Mouse (Mus musculus): ENCODE data around the gene Gm10912.
"Not testable (repeated sequence)": the region's sequence is repeated elsewhere in the genome, so short reads cannot be mapped to it uniquely, and the experiment has no call there.

Gm10912 gene

DNA sequence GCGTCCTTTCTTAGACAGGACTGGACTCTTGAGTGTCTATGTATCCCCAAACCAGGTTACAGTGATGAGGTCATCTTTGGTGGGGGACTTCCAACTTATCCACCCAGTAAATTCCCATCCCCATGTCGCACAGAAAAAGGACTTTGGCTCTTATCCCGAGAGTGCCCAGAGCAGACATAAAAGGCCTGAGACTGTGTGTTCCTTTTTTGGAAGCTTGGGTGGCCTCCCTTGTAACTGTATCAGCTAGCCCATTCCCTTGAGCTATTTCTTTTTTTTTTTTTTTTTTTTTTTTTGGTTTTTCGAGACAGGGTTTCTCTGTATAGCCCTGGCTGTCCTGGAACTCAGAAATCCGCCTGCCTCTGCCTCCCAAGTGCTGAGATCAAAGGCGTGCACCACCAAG is at the start of gene Gm10912:
Gene Gm10912, plus strand, starts transcription at position 301 of the 400 bp plus-strand sequence.
- not testable (repeated sequence) for DNase-seq (ENCODE audit: extremely low read depth, insufficient read length, low spot score)

DNA sequence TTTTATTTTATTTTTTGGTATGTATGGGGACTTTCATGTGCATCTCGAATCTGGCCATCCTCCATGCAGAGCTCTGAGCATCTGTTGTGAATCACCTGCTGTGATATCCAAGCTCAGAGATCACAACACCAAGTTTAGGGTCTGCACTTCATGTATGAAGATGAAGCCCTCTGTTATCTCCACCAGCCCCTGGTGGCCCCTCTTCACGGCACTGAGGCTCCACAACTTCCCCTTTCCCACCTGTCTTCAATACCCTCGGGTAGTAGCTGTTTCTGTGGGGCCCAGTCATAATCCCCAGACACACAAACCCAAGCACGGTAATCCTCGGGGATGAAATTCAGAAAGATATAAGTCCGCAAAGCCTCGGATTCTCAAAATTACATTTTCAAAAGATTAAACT is 42.5 kb upstream of the Gm10912 start:
- DNase-seq (ENCODE audit: extremely low read depth, insufficient read length, low spot score), result no peak

DNA sequence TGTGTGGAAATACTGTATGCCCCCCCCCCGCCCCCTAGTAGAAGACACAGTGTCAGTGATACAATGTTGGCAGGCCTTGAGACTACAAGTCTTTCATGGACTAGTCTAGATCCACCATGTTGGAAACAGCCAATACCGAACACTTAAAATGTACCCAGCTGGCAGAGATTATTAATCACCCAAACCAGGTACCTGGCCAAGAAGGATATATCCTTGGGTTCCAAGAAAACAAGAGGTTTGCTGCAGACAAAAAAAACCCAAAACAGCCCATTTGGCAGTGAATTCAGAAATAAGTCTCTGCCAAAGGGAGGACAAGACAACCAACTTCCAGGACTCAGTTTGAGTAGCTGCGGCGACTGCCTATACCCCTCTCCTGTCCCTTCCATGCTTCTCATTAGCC is 41.0 kb upstream of the Gm10912 start:
- DNase-seq (ENCODE audit: extremely low read depth, insufficient read length, low spot score), result no peak

DNA sequence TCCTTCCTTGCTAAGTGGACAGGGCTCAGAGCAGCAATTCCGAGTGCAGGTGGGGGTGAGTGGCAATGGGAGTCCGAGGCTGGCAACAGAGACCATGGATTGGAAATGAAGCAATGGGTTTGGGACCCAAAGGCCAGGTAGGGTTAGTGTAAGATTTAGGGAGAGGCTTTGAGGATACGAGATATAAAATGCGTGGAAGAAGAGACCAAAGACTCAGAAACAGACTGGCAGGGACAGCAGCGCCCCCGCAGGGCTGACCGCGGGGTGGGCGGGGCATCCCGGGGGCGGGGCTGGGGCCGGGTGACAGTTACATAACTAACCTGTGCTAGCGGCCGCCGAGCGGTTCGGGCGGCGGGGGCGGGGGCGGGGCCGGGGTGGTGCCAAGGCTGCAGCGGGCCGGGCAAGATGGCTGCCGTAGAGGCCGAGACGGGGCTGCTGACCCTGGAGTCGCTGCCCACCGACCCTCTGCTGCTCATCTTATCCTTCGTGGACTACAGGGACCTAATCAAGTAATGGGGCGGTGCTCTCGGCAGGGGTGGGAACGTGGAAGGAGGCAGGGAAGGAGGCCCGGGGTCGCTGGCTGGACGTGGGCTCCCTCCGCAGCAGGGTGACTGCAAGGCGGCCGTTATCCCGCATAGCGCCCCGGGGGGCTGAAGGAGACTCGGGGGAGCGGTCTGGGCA is 38.0 kb upstream of the Gm10912 start, which contains the start of gene Fbxo3:
Gene Fbxo3, plus strand, starts transcription at position 264 of the 681 bp plus-strand sequence.
- DNase-seq (ENCODE audit: extremely low read depth, insufficient read length, low spot score), result peak; percentile 82

DNA sequence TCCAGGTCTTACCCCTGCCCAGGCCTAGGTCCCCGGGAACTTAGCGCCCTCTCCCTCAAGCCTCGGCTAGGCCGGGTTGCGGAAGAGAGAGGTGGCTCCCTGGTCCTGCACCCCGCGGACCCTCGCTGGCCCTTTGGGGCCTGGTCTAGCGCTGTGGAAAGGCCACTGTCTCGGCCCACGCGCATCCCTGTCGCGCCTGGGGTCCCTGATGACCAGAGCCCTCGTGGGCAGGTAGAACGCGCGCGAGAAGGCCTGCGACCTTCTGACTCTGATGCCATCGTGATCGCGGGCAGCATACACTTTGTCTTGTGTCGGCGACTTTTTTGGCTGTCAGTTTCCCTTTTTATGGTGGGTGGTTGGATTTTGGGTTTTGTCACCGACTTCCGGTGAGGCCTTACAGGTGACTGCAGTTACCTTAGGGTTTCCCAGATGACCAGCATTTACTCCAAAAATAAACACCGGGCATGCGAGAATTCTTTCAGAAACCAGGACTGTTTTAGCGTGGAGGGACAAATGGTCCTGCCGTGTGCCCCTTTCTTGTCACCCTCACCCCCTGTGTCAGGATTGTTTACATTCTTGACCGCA is 37.4 kb upstream of the Gm10912 start, which contains the start of gene 4931422A03Rik:
Gene 4931422A03Rik, minus strand, starts transcription at position 223 of the 585 bp plus-strand sequence.
- no peak for DNase-seq (ENCODE audit: extremely low read depth, insufficient read length, low spot score)

DNA sequence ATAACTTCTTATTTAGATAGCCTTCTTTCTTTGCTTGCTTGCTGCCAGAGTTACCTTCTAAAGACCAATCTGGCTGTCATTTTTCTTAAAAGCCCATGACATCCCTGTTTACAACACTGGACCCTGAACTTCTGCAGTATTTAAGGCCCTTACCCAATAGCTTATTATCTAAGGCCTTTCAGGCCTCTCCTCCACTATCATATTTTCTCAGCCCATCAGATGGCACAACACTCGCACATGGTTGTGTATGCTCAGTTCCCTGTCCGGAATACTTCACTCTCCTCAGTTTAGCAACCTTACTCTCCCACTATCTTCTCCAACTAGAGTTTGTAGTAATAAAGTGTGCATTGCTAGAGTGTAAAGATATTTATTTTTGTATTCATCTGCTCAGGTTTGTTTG is 36.6 kb upstream of the Gm10912 start:
- DNase-seq (ENCODE audit: extremely low read depth, insufficient read length, low spot score), result no peak

DNA sequence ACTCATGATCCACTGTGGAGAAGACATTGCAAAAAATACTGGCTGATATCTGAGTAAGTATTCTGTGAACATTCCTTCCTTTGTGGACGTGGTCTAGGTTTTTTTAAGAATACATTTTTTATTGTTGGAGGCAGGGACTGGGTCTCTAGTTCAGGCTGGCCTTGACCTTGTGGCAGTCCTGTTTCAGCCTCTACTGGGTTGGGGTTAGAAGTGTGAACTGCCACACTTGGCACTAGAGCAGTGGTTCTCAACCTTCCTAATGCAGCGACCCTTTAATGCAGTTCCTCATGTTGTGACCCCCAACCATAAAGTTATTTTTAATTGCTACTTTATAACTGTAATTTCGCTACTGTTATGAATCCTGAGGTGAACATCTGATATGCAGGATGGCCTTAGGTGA is 35.2 kb upstream of the Gm10912 start:
- DNase-seq (ENCODE audit: extremely low read depth, insufficient read length, low spot score), result no peak

DNA sequence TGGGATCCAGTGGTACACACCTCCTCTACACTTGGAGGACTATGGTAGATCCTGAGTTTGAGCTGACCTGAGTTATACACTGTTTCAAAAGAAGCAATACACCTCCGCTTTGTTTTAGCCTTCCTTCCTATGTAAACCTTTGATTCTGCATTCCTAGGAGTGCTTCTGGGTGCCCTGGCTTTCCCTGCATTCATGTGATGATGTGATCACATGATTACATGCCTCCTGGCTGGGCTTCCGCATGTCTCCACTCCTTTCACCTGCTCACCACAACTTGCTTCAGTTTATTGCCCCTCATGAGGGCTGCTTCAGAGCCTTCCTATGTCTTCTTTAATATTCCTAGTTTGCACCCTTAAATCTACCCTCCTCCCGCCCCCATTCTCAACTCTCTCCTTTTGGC is 33.6 kb upstream of the Gm10912 start:
- DNase-seq (ENCODE audit: extremely low read depth, insufficient read length, low spot score), result no peak

DNA sequence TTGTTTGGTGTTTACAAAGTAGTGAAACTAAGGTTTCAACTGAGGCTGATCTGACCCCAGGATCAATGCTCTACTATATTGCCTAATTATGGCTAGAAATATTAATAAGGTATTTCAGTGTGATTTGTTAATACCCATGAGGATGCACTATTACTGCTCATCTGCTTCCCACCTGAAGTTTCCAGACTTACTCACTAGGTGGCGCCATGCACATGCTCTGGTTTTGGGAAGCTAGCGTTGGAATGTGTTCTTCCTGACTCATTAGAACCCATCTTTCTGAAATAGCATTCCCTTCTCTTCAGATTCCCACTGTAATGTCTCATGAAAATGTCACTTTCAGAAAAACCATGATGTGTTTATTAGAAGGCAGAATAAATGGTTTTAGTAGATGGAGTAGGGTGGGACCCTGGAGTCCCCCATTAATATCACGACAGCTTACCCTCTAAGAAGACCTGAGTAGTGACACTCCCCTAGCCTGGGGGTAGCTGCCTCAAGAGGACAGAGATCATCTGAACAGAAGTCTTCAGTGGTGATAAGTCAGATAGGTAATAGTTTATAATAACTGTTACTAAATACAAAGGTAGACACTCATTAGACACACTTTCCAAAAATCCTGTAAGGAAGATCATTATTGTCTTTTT is 30.7 kb upstream of the Gm10912 start:
- peak; percentile 17 for DNase-seq (ENCODE audit: extremely low read depth, insufficient read length, low spot score)

DNA sequence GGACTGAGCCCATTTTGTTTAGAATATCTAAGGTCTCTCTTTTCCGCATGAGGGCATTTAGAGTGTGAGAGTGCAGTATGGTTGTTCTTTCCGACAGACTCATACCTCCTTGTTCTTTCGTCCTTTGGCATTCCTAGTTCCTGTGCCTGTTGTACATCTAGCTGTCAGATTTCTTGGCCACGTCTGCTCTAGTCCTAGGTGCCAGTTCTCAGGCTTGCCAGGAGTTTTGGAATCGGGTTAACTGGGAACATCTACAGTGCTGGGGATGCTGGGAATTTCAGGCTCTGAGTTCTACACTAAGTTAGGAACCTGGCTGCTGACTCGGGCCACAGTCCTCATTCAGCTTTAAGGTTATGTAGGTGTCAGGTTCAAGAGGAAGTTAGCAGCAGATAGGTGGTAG is 30.0 kb upstream of the Gm10912 start:
- DNase-seq (ENCODE audit: extremely low read depth, insufficient read length, low spot score), result no peak

DNA sequence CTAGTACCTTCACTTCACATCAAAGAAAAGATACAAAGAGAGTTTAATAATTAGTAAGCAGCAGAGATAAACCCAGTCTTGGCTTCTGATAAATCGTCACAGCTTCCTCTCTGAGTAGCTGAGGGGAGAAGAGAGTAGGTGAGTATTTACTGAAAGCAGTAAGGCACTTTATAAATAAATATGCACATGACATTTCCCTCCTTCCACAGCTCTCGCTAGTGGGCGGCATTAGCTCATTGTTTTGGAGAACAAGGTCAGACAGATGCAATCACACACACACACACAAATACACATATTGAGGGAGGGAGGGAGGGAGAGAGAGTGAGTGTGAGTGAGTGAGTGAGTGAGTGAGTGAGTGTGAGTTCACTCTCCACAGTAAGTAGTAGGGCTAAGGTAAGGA is 29.3 kb upstream of the Gm10912 start:
- DNase-seq (ENCODE audit: extremely low read depth, insufficient read length, low spot score), result no peak

DNA sequence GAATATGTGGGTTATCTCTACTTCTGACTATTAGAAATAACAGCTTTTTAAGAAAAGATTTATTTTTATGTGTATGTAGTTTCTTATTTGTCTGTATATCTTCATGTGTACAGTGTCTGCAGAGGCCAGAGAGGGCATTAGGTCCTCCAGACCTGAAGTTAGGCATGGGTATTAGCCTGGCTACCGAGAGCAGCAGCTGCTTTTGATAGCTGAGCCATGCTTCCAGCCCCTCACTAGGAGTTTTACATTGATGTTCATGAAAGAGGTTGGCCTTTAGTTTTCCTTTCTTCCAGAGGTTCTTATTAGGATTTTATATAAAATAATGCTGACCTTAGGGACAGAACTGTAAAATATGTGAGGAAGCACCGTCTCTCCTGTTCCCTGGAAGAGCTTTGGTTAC is 27.4 kb upstream of the Gm10912 start:
- no peak for DNase-seq (ENCODE audit: extremely low read depth, insufficient read length, low spot score)

DNA sequence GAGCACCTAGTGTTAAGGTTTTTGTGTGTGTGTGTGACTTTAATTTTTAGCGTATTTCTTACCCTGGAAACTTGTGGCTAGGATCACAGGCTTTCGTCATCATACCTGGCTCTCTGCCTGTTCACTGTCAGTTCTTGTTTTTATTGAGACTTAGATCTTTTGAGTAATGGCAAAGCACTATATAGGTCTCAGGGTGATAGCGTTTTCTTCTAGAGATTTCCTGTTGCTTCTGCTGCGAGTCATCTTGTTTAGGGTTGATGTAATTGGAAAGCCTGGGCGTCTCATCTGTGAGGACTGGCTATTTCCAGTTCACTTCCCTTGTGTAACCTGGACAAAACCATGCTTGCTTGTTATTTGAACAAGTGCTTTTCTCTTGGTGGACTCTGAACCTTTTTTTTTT is 24.0 kb upstream of the Gm10912 start:
- DNase-seq (ENCODE audit: extremely low read depth, insufficient read length, low spot score), result no peak

DNA sequence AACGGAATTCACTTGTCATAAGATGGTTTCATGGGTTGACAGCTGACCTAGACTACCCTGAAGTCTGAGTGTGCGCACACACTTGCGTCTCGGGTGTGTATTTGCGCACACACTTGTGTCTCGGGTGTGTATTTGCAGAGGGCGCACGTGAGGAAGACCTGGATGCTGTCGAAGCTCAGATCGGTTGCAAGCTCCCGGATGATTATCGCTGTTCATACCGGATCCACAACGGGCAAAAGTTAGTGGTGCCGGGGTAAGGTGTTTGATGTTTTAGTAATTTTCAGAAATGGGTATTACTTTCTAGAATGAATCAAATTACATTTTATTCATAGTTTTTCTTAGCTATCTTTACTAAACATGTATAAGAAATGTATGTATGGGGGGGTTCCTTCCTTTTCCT is 22.9 kb upstream of the Gm10912 start:
- no peak for DNase-seq (ENCODE audit: extremely low read depth, insufficient read length, low spot score)

DNA sequence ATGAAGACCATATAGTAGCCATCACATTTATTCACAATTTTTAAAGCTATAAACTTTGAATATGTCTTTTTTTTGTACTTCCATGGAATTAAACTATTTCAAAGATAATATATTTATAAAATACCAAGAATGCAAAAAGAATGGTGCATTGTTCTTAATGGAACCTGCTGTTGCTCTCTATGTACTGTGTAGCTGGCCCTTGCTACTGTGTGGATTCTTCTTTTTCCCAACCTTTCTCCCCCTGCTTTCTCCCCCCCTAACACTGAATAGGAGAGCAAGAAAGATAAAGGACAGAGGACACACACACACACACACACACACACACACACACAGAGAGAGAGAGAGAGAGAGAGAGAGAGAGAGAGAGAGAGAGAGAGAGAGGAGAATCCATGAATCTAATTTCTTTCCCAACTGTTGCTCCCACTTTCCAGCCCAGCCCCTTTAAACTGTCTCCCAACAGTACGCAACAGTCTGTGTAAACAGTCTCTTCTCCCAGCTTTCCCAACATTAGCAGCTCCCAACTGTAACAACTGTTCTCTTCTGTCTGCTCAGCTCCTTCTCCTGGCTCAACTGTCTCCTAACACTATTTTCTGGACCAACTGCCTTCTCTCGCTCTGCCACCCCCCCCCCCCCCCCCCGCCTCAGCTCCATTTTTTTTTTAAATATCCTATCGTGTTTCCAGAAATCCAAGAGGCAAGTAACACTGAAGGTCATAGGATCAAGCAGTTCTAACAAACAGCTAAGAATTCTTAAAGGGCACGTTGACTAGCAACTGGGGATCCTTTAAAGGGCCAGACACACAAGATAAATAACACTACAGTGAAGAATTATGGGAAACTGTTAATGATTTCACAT is 21.8 kb upstream of the Gm10912 start:
- no peak for DNase-seq (ENCODE audit: extremely low read depth, insufficient read length, low spot score)

DNA sequence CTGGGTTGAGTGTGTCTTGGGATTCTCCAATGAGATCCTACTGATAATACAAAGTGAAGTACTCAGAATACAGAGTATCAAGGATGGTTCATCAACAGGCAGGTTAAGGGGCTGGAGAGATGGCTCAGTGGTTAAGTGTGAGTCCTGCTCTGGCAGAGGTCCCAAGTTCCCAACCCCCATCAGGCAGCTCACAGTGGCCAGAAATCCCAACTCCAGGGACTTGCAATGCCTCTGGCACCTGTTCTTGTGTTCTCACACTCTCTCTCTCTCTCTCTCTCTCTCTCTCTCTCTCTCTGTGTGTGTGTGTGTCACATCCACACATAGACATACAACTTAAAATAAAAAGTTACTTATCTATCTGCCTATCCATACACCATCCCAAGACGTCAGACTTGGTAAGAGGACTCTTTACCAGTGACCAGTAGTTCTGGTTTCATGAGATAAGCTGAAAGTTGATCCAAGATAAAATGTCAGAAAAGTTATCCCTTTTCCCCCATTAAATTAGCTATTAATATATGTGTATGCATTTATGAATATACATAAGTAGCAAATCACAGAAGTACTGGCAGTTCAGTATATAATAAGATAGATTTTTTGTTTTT is 21.0 kb upstream of the Gm10912 start:
- DNase-seq (ENCODE audit: extremely low read depth, insufficient read length, low spot score), result no peak

DNA sequence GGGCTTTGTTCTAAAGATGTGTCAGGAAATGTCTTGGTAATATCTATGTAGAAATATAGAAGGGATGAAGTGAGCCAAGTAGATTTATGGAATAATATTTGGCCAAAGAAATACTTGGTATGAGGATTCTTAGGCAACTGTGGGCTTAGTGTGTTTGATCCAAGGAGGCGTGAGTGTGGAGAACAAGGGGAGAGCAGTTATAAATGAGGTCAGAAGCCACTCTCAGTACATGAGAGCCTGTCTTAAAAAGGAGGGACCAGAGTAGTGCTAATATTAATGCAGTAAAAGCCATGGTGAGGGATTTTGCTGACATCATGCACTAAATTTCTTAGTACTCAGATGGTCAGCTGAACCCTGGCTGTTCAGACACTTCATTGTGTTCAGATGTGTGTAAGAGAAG is 7.2 kb upstream of the Gm10912 start:
- no peak for DNase-seq (ENCODE audit: extremely low read depth, insufficient read length, low spot score)

DNA sequence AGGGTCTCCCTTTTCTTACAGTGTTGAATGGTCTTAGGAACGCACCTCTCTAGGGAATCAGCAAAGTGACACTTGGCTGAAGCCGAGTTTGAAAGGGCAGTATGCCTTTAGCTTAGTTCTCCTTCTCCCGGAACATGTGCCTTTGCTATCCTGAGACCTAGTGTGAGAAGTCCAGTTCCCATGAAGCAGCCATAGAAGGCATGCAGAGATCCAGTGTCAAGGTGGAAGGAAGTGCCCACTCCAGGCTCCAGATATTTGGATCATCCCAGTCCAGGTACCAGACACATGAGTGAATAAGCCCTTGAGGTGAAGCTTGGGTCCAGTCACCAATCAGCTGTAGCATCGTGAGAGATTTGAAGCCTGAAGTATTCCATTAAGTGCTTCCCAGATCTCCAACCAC is 6.7 kb upstream of the Gm10912 start:
- DNase-seq (ENCODE audit: extremely low read depth, insufficient read length, low spot score), result no peak

DNA sequence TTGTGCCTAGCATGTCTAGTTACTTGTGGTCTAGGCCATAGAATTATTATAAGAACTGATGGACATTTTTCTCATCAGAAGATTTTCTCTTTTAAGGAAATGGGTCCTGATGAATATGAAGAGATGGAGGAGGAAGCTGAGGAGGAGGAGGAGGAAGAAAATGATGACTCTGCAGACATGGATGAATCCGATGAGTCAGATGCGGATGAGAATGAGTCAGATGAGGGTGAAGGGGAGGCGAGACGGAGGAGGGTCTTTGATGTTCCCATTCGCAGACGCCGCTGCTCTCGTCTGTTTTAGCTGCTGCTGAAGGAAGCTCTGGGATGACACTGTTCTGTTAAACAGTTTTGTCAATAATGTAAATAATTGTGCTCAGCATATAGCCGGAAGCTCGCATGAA is 5.8 kb upstream of the Gm10912 start:
- DNase-seq (ENCODE audit: extremely low read depth, insufficient read length, low spot score), result no peak

DNA sequence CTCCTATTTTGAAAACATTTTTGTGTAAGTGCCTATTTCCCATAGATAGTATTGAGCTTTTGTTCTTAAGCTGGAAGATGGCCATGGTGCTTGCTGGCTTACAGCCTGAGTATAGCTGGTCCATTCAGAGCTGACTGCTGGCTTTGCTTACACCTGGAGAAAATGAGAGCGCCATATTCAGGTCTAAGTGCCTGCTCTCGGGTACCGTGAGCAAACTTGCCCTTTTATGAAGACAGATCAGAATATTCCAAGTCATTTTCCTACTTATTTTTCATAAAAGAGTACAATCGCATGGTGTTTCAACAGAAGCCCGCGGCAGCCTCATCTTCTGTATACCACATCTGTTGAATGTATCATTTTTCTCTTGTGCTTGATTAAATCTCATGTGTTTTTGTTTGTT is 4.6 kb upstream of the Gm10912 start:
- no peak for DNase-seq (ENCODE audit: extremely low read depth, insufficient read length, low spot score)

DNA sequence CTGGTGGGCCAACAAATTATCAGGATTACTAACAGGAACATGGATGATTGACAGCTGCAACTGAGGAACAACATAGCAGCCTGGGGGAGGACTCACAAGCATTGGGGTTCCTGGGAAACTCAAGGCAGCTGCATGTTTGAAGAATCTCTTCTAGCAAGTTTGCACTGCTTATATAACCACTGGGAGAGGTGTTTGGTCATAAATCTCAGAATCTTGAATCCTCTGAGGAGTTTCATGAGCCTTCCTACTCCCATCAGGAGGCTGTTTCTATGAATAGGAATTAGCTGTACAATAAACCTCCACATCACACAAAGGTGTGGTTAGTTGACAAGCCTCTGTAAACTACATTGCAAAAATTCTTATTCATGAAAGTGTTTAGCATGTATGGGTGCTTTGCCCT is 3.0 kb upstream of the Gm10912 start:
- DNase-seq (ENCODE audit: extremely low read depth, insufficient read length, low spot score), result no peak

Measured in 3134 (cell line).